Mouse (Mus musculus) lung, embryonic 15.5 days (tissue): ENCODE data around the gene Asf1a. TPM values are rescaled to one million over a fixed set of nuclear protein-coding genes. Genes with fewer than 3 reads are reported as not detected.
"Not testable (repeated sequence)": the region's sequence is repeated elsewhere in the genome, so short reads cannot be mapped to it uniquely, and the experiment has no call there.

Experiments used
- ATAC-seq: fragments of 200-750 bp; cut with Nextera tagmentation; 2 replicates; pipeline ENCODE4 v1.8.0; 2017; ENCODE audit warnings: moderate number of reproducible peaks, borderline replicate concordance; ENCODE audit not compliant: low FRiP score, low TSS enrichment; ENCODE audit errors: extremely low read depth
- H3K27ac ChIP-seq: fragments of 300-500 bp; sonication (generic); 2 replicates; pipeline ENCODE4 v1.5.1; 2015; ENCODE audit warnings: moderate library complexity, mild to moderate bottlenecking, inconsistent platforms
- H3K27me3 ChIP-seq: fragments of 300-500 bp; sonication (generic); 2 replicates; pipeline ENCODE4 v1.6.1; 2015; ENCODE audit warnings: inconsistent platforms
- H3K36me3 ChIP-seq: fragments of 300-500 bp; sonication (generic); 2 replicates; pipeline ENCODE4 v1.6.1; 2015; ENCODE audit warnings: inconsistent platforms
- H3K4me1 ChIP-seq: fragments of 300-500 bp; sonication (generic); 2 replicates; pipeline ENCODE4 v1.6.1; 2015; ENCODE audit warnings: inconsistent platforms
- H3K4me2 ChIP-seq: fragments of 300-500 bp; sonication (generic); 2 replicates; pipeline ENCODE4 v1.6.1; 2015; ENCODE audit warnings: inconsistent platforms, mild to moderate bottlenecking, moderate library complexity
- H3K4me3 ChIP-seq: fragments of 300-500 bp; sonication (generic); 2 replicates; pipeline ENCODE4 v1.5.1; 2015; ENCODE audit warnings: mild to moderate bottlenecking, inconsistent platforms
- H3K9ac ChIP-seq: fragments of 300-500 bp; sonication (generic); 2 replicates; pipeline ENCODE4 v1.6.1; 2015; ENCODE audit warnings: inconsistent platforms
- H3K9me3 ChIP-seq: fragments of 300-500 bp; sonication (generic); 2 replicates; pipeline ENCODE4 v1.6.1; 2016; ENCODE audit warnings: inconsistent platforms
- WGBS: fragments of 180-500 bp; shearing (Covaris S2); methylation state at CpG from one replicate; pipeline ENCODE4 v1.1.7; 2015; 5-methylcytosine and 5-hydroxymethylcytosine counted together
- polyA plus RNA-seq: library from polyadenylated mRNA; unstranded; fragments of >200 nt; fragmentation: Nextera tagmentation; extraction: Ambion mirVana; gene quantifications from 2 replicates; pipeline ENCODE4 v1.2.1, GENCODE M21; 2015

The Asf1a gene
- polyA plus RNA-seq, 1 experiment from 2014 or later = 122 TPM

- Histone ChIP-seq H3K4me1 (peaks cover 2% of the 10 kb centered on the region; the same call in 1 of the 2 replicates), H3K9ac (no peak overlapping the region), H3K9me3 (no peaks in the 10 kb centered on the region), H3K4me3 (no peak overlapping the region), H3K36me3 (peaks cover 71% of the 10 kb centered on the region), H3K4me2 (no peak overlapping the region), H3K27ac (no peak overlapping the region), H3K27me3 (no peaks in the 10 kb centered on the region)
- no peak for ATAC-seq
- 51% methylated on average over 2 of the region's 2 CpGs for WGBS
Observed at GRCm38 (mm10) chr10:53605328-53605727, 8.8 kb downstream of the Asf1a start.

DNA sequence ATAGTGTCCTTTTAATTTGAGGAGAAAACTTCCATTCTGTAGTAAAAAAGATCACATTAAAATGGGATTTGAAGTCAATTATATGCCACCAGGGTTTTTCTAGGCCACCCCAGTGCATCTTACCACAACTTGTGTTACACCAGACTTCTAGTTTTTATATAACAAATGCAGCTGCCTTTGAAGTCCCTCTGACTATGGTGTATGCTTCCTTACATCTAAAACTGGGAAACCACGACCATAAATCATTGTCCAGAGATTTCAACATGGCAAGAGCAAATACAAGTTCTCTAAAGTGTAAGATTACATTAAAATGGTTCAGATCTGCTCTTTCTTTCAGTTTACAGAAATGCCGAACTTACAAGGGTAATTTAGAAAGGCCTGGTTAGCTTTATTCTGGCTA, 11.7 kb downstream of the Asf1a start:
- 57% methylated on average over 2 of the region's 2 CpGs for WGBS
- ATAC-seq = no peak
- H3K27me3 ChIP-seq = no peaks in the 10 kb centered on the region
- H3K27ac ChIP-seq = no peak overlapping the region
- no peak overlapping the region for H3K4me3 ChIP-seq
- H3K36me3 ChIP-seq = peaks cover 64% of the 10 kb centered on the region
- no peak overlapping the region for H3K4me2 ChIP-seq
- no peaks in the 10 kb centered on the region for H3K9me3 ChIP-seq
- no peak overlapping the region for H3K9ac ChIP-seq
- no peaks in the 10 kb centered on the region for H3K4me1 ChIP-seq

- no peak for ATAC-seq
- Histone ChIP-seq H3K9me3 (no peaks in the 10 kb centered on the region), H3K9ac (no peak overlapping the region), H3K4me2 (no peak overlapping the region), H3K27ac (no peak overlapping the region), H3K4me1 (no peaks in the 10 kb centered on the region), H3K4me3 (no peak overlapping the region), H3K27me3 (no peaks in the 10 kb centered on the region), H3K36me3 (peaks cover 64% of the 10 kb centered on the region)
- whole genome bisulfite sequencing = 79% methylated on average over 1 of the region's 1 CpGs
Observed at GRCm38 (mm10) chr10:53612172-53612571, 15.6 kb downstream of the Asf1a start.

DNA sequence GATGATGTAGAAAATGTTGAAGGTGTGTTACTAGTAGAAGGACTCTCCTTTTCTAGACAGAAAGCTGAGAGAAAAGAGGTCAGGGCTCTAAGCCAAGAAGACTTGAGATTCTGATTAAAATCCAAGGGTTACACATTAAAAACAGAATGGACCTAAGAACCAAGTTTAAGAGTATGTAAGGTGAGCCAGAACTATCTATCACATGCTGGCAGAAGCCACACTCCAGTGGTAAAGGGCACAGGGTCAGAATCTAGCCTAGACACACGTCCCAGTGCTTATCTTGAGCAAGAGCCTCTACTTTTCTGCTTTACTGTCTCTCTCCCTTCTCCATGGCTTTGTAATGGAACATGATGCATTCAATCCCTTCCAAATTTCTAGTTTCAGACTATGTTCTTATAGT, 17.4 kb downstream of the Asf1a start:
- peaks cover 53% of the 10 kb centered on the region for H3K36me3 ChIP-seq
- no peak overlapping the region for H3K27ac ChIP-seq
- no peak overlapping the region for H3K4me2 ChIP-seq
- H3K4me3 ChIP-seq = no peak overlapping the region
- 68% methylated on average over 1 of the region's 1 CpGs for WGBS
- H3K9me3 ChIP-seq = no peaks in the 10 kb centered on the region
- no peak for ATAC-seq
- no peak overlapping the region for H3K9ac ChIP-seq
- H3K4me1 ChIP-seq = no peaks in the 10 kb centered on the region
- H3K27me3 ChIP-seq = no peaks in the 10 kb centered on the region

GRCm38 (mm10) chr10:53615850-53616616, 19.5 kb downstream of the Asf1a start:
- peaks cover 53% of the 10 kb centered on the region for H3K36me3 ChIP-seq
- H3K4me1 ChIP-seq = no peaks in the 10 kb centered on the region
- no peak overlapping the region for H3K27ac ChIP-seq
- no peak overlapping the region for H3K4me2 ChIP-seq
- WGBS = 69% methylated on average over 8 of the region's 8 CpGs
- H3K4me3 ChIP-seq = no peak overlapping the region
- no peaks in the 10 kb centered on the region for H3K27me3 ChIP-seq
- no peaks in the 10 kb centered on the region for H3K9me3 ChIP-seq
- H3K9ac ChIP-seq = no peak overlapping the region
- ATAC-seq = no peak

- H3K4me2 ChIP-seq = peak overlapping the region; percentile 59
- peak overlapping the region; percentile 95 for H3K27ac ChIP-seq
- peaks cover 3% of the 10 kb centered on the region; the same call in 1 of the 2 replicates for H3K36me3 ChIP-seq
- no peaks in the 10 kb centered on the region for H3K9me3 ChIP-seq
- H3K27me3 ChIP-seq = no peaks in the 10 kb centered on the region
- under 1% methylated on average over 66 of the region's 67 CpGs for WGBS
- peak overlapping the region; percentile 65 for H3K9ac ChIP-seq
- peak overlapping the region; percentile 68 for H3K4me3 ChIP-seq
- ATAC-seq = peak; percentile 77
- peaks cover 7% of the 10 kb centered on the region for H3K4me1 ChIP-seq
Observed at GRCm38 (mm10) chr10:53629247-53629917, 32.8 kb downstream of the Asf1a start.

DNA sequence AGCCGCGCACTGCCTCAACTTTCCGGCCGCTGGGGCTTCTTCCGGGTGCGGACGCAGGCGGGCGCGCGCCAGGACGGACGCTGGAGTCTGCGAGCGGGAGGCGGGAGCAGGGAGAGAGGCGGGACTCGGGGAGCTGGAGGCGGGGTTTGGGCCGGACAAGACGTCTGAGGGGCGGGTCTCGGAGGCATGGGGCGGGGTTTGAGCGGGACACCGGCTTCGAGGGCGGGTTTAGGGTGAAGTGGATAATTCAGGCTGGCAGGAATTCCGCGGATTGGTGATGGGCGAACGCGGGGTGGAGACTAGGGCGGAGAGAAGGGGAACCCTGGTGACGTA, 33.3 kb downstream of the Asf1a start:
- Histone ChIP-seq H3K9me3 (no peaks in the 10 kb centered on the region), H3K4me2 (peak overlapping the region; percentile 59), H3K36me3 (peaks cover 2% of the 10 kb centered on the region; the same call in 1 of the 2 replicates), H3K4me3 (peak overlapping the region; percentile 68), H3K27me3 (no peaks in the 10 kb centered on the region), H3K4me1 (peaks cover 7% of the 10 kb centered on the region), H3K27ac (peak overlapping the region; percentile 95), H3K9ac (peak overlapping the region; percentile 65)
- ATAC-seq = peak; percentile 96
- 1% methylated on average over 35 of the region's 35 CpGs for WGBS

DNA sequence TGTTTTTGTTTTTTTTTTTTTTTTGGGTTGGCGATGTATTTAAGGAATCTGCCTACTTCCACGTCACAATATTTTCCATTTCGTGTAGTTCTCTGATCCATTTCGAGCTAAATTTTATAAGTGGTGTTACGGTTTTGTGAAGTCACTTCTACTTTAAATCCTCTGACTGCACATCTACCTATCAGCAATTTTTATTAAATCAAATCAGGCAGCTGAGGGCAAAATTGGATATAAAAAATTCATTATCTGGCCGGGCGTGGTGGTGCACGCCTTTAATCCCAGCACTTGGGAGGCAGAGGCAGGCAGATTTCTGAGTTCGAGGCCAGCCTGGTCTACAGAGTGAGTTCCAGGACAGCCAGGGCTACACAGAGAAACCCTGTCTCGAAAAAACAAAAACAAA, 33.8 kb downstream of the Asf1a start, which contains the start of gene Mcm9:
Gene Mcm9, minus strand, starts transcription at position 101 of the 400 bp plus-strand sequence.
- H3K9ac ChIP-seq = peak within 1 kb of the TSS; percentile 65
- not testable (repeated sequence) for H3K9me3 ChIP-seq, H3K27me3 ChIP-seq, ATAC-seq, H3K4me1 ChIP-seq, H3K36me3 ChIP-seq
- H3K27ac ChIP-seq = peak within 1 kb of the TSS; percentile 95
- peak within 1 kb of the TSS; percentile 68 for H3K4me3 ChIP-seq
- WGBS = 50% methylated on average over 10 of the region's 10 CpGs
- peak within 1 kb of the TSS; percentile 59 for H3K4me2 ChIP-seq

DNA sequence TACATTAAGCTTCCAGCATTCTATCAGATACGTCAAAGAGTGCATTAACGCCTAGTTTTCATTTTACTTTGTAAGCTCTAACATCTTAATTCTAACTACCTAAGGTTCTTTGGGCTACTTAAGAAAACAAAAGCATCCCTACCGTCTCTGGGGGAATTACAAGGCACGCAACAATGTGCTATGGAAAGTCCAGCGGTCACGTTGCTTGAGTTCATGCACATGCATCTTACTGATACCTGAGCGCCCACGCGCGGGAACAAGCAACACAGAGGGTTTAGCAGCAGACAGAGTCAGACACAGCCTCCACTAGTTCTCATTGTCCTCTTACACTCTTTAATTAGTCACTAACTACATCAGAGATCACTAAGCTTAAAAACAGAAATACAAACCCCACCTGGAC, 37.6 kb downstream of the Asf1a start:
- 79% methylated on average over 10 of the region's 10 CpGs for WGBS
- Histone ChIP-seq H3K9me3 (no peaks in the 10 kb centered on the region), H3K27me3 (no peaks in the 10 kb centered on the region), H3K36me3 (no peaks in the 10 kb centered on the region), H3K4me3 (no peak overlapping the region), H3K9ac (no peak overlapping the region), H3K4me1 (no peaks in the 10 kb centered on the region), H3K4me2 (no peak overlapping the region), H3K27ac (no peak overlapping the region)
- no peak for ATAC-seq

DNA sequence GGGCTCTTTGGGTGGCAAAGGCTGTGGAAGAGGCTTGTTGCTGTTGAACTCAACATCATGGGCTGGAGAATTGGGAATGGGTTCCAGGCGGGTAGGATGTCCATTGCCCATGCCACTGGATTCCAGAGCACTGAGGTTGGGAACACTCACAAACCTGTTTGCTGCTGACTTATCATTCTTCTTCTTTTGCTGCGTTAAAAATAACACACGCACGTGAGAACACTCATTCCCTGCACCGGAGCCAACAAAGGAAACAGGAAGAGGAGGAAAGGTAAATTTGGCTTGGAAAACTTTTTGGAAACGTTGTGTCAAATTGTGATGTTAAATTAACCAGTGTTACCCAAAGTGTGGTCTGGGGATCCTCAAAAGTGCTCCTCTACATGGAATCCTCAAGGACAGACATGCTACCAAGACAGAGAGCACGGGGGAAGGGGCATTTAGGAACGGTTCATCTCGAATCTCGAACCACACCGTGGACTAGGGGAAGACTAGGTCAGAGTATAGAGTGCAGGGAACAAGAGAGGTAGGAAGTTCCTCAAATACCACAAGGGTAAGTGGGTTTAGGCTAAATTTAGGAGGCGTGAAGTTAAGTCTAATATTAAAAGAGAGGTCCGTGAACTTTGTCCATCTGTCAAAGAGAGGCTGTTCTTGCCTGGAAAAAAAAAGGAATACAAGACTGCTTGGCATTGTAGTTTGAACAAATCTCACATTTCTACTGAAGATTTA, 38.9 kb downstream of the Asf1a start:
- H3K9me3 ChIP-seq = no peaks in the 10 kb centered on the region
- ATAC-seq = no peak
- 70% methylated on average over 13 of the region's 13 CpGs for WGBS
- no peak overlapping the region for H3K9ac ChIP-seq
- no peak overlapping the region for H3K4me3 ChIP-seq
- H3K27ac ChIP-seq = no peak overlapping the region
- no peak overlapping the region for H3K4me2 ChIP-seq
- no peaks in the 10 kb centered on the region for H3K36me3 ChIP-seq
- no peaks in the 10 kb centered on the region for H3K27me3 ChIP-seq
- H3K4me1 ChIP-seq = no peaks in the 10 kb centered on the region

DNA sequence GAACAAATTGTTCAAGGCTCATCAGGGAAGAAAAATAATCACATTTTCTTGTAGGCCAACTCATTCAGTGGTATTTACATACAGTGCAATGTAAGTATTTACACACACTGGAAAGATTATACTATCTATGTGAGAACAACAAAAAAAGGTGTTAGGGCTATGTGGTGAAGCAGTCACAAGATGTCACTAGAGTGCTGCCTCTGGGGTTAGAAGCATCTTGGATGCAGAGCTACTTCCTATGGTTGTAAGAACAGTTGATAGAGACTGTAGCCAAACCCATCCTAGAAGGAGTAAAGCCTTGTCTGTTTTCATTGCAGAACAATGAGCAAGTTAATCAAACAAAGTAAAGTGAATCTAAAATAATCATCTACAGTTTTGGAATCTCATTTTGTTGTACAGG, 45.0 kb downstream of the Asf1a start:
- no peak for ATAC-seq
- Histone ChIP-seq H3K27ac (no peak overlapping the region), H3K9me3 (no peaks in the 10 kb centered on the region)

GRCm38 (mm10) chr10:53650683-53651082, 54.1 kb downstream of the Asf1a start:
- 61% methylated on average over 2 of the region's 2 CpGs for whole genome bisulfite sequencing
- Histone ChIP-seq H3K36me3 (no peaks in the 10 kb centered on the region), H3K9ac (no peak overlapping the region), H3K27ac (no peak overlapping the region), H3K4me1 (no peaks in the 10 kb centered on the region), H3K4me2 (no peak overlapping the region), H3K4me3 (no peak overlapping the region), H3K9me3 (no peaks in the 10 kb centered on the region), H3K27me3 (no peaks in the 10 kb centered on the region)
- ATAC-seq = no peak

More for the DNA sequence above, 45.0 kb downstream of the Asf1a start:
- H3K36me3 ChIP-seq = no peaks in the 10 kb centered on the region
- H3K4me1 ChIP-seq = no peaks in the 10 kb centered on the region
- H3K27me3 ChIP-seq = no peaks in the 10 kb centered on the region
- no peak overlapping the region for H3K4me2 ChIP-seq
- H3K9ac ChIP-seq = no peak overlapping the region
- no peak overlapping the region for H3K4me3 ChIP-seq
